Mouse (Mus musculus): ENCODE data around the gene Olfr1415.
"Not testable (repeated sequence)": the region's sequence is repeated elsewhere in the genome, so short reads cannot be mapped to it uniquely, and the experiment has no call there.

Gene Olfr1415

DNA sequence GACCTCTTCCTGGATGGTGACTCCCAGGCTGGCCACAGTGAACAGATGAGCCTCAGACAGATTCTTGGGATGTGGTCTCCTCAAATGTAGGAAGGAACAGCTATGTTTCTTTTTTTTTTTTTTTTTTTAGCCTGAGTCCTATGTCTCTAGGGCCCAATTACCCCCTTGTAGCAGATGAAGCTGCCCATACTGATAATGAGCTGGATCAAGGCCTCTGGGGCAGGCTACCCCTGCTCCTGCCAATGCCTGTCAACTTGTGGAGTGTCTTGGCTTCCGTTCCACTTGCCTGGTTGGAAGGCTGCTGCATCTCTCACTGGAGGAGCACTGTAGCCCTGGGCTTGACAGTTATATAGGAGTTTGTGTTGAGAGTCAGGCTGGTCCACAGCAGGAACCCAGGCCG, at the start of gene Olfr1415:
Gene Olfr1415 (minus strand): TSS at position 101 of the 400 bp plus-strand sequence.
- no peak for DNase-seq (ENCODE audit: low read depth, low spot score)

GRCm38 (mm10) chr1:92539071-92539470, 43.2 kb upstream of the Olfr1415 start:
- DNase-seq (ENCODE audit: low read depth, low spot score), result peak; percentile 31

DNA sequence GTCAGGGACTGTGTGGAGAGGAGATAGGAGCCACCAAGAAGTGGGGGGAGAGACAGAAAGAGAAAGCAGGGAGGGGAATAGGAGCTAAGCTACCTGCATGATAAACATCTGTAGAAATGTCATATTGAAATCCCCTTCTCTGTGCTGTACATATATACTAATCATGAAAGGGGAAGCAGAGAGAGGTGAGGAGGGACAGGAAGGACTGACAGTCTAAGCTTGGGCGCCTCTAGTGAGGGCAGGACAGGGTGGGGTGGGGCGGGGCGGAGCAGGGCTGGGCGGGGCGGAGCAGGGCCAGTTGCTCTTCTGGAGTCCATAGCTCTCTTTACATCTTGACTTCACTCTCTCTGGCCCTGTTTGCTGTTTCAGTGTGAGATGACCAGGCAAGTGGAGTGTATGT, 41.1 kb upstream of the Olfr1415 start:
- no peak for DNase-seq (ENCODE audit: low read depth, low spot score)

GRCm38 (mm10) chr1:92523764-92524163, 27.9 kb upstream of the Olfr1415 start:
- DNase-seq (ENCODE audit: low read depth, low spot score), result peak; percentile 10

GRCm38 (mm10) chr1:92521376-92521775, 25.5 kb upstream of the Olfr1415 start:
- DNase-seq (ENCODE audit: low read depth, low spot score), result peak; percentile 58

GRCm38 (mm10) chr1:92519046-92519445, 23.1 kb upstream of the Olfr1415 start:
- peak; percentile 75 for DNase-seq (ENCODE audit: low read depth, low spot score)

DNA sequence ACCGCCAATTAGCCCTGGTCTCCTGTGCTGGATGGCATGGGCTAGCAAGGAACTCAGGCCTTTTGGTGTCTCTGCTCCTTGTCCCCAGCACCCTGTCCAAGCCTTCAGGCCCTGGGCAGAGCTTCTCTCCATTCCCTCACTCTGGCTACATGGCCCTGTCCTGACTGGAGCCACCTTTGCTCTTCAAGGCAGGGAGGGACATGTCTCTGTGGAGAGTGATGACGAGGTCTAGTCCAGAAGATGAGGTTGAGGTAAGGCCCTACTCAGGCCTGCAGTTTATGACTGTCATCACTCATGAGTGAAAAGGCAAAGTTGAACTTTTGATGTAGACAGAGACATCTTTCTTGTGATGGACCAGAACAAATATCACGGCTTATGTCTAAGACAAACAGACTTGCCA, 22.7 kb upstream of the Olfr1415 start, which contains the start of gene Olfr1414:
Gene Olfr1414 (minus strand): TSS at position 101 of the 400 bp plus-strand sequence.
- no peak for DNase-seq (ENCODE audit: low read depth, low spot score)

DNA sequence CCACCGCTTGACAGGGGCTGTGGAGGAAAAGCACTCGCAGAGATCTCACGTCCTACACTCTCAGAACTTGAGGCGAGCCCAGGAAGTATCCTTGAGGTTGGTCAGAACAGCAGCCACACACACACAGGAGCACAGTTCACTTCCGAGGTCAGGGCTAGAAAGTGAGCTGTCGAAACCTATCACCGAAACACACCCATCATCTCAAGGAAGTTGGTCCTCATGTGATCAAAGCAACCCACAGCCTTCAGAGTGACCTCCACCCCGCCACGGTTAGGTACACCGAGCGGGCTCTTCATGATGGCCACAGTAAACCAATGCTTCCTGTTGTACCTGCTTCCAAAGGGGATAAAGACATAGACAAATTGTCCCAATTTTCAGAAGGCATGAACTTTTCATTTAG, 19.5 kb upstream of the Olfr1415 start:
- no peak for DNase-seq (ENCODE audit: low read depth, low spot score)

DNA sequence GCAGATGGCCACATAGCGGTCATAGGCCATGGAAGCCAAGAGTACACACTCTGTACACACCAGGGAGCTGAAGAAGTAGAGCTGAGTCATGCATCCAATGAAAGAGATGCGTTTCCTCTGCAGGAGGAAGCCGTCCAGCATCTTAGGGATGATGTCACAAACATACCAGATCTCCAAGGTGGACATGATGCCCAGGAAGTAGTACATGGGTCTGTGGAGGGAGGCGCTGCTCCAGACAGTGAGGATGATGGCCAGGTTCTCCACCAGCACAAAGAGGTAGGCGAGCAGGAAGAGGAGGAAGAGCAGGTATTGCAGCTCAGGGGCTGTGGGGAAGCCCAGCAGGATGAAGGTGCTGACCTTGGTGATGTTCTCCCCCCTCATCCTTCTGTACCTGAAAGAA, 15.7 kb upstream of the Olfr1415 start:
- DNase-seq (ENCODE audit: low read depth, low spot score), result not testable (repeated sequence)

GRCm38 (mm10) chr1:92485013-92485412, 10.9 kb downstream of the Olfr1415 start, which contains the start of gene Olfr1416:
Gene Olfr1416, minus strand, starts transcription at chr1:92485113.
- DNase-seq (ENCODE audit: low read depth, low spot score), result no peak

DNA sequence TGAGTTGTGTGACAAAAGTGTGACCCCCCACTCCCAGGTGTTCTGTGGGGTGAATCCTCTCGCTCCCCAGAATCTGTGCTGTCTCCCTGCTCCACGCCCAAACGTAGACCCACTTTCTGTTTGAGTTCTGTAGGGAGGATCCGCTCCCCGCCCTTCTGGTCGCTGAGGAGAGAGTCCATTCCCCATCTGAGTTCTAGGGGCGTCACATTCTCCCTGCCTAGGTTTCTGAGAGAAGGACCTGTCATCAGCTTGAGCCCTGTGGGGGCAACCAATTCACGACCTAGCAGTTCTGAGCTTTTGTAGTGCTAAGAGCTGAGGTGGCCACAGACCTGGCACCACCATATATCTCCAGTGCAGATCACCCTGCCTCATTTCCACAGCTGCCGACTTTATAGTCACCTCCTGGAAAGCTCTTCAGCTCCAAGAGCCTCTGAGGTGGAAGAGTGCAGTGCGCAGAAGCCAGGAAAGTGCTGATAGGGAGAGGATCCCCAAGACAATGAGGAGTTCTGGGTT, 21.8 kb downstream of the Olfr1415 start:
- DNase-seq (ENCODE audit: low read depth, low spot score), result no peak

DNA sequence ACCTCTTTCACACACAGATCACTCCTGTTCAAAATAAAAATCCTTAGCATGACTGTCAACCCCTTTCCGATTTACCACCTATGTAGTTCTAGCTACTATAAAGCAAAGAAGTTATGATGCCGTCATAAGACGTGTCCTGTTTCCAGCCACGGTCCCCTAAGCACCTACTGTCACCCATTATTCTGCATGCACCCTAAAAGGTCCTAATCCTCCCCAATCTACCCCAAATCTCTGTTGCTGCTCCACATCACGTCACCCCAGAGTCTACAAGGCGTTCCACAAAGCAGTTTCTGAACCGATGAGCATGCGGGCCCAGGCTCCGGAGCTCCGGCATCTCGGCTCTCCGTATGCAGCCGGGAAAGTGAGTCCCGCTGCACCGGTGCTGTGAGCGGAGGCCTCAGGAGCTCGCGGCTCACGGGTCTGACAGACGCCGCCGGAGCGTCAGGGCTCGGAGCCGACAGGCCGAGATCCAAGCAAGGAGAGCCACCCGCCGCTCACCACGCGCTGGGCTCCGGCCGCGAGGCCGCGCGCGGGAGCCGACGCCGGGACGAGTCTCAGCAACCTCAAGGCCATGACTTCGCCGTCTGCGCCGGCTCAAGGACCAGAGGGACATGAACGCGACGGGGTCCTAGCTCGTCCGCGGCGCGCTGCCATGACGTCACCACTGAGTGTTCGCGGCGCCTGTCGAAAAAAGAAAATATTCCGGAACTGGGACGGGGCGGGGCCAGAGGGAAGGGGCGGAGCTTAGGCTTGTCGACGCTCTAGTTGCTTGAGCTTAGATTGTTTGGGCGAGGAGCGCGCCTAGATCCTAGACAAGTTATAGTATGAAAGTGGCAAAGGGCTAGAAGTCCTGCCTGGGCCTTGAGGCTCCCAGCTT, 22.5 kb downstream of the Olfr1415 start, which contains the start of gene Ndufa10:
Gene Ndufa10 (minus strand): TSS at position 696 of the 877 bp plus-strand sequence.
- peak; percentile 88 for DNase-seq (ENCODE audit: low read depth, low spot score)

DNA sequence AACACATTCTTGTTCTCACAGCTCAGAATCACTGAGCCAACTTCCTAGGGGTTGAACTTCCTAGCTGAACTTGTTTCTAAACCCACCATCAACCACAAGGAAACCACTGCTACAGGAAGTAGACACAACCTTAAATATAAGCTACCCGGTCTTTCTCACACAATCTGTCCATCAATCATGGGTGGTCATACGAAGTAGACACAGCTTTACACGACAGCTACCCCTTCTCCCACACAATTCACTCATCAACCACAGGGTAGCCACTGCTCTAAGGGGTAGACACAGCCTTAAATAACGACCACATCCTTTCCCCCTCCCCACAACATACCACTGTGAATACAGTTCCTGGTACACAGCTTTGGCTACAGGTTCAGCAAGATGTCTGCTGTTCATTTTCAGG, 27.0 kb downstream of the Olfr1415 start:
- DNase-seq (ENCODE audit: low read depth, low spot score), result no peak

DNA sequence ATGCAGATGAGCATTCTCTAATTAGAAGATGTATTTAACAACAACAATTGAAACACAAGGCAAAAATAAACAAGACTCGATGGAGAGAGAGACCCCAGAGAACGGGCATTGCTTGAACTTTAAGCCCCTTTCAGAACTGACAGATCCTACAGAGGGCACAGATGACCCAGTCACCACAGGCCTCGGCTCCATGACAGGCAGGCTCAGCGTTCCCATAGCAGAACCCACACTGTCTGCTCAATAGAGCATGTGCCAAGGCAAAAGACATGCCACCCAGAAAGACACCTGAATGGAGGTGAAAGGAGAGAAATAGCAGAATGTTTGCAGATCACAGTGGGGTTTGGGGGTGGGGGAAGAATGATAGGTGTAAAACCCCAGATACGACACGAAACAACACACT, 37.5 kb downstream of the Olfr1415 start:
- no peak for DNase-seq (ENCODE audit: low read depth, low spot score)

GRCm38 (mm10) chr1:92457758-92458157, 38.1 kb downstream of the Olfr1415 start:
- no peak for DNase-seq (ENCODE audit: low read depth, low spot score)

- DNase-seq (ENCODE audit: low read depth, low spot score), result no peak
Measured at GRCm38 (mm10) chr1:92453751-92454445, 42.0 kb downstream of the Olfr1415 start.

DNA sequence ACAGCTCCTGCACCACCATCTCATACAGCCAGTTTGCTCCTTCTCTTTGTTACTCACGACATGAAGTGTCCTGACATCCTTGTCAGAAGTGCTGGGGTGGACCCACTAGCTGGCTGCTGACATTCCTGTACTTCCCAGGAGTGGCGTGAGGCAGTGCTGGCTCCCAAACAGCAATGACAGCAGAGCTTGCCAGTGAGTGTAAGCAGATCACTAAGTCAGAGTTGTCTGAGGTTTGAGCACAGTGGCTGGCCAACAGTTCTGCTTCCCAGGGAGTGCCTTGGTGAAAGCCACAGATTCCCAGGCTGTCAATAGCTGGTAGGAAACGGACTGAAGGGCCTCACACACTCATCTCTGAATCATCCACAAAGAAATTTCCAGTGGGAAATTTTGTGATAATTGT, 47.6 kb downstream of the Olfr1415 start:
- DNase-seq (ENCODE audit: low read depth, low spot score), result no peak

DNA sequence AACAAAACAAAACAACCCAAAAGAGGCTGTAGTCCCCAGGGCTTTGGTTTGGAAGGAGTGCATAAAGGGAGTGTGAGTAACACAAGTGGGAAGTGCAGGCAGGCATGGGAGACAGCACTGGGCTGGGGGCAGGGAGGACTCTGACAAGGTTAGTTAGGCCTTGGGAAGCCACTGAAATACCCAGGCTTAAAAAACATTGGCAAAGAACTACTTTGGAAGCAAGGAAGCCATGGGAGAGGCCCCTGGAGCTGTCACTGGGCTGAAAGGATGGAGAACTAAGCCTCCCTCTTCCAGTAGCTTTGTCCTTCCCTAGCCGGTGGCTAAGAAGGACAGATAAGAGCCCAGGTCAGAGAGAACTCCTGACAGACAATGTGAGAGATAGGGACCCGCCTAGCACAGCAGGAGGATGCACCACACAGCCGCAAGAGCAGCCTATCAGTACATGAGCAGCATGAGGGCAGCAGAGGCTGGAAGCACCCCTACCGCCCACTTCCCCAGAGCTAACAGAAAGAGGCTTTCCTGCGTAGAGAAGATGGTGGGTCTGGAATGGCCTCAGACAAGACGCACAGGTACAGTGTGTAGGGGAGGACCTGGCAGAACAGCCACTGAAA, 54.3 kb downstream of the Olfr1415 start:
- no peak for DNase-seq (ENCODE audit: low read depth, low spot score)

- no peak for DNase-seq (ENCODE audit: low read depth, low spot score)
Measured at GRCm38 (mm10) chr1:92440066-92440750, 55.7 kb downstream of the Olfr1415 start.

Measured in telencephalon, adult 2 months (tissue).